Mouse (Mus musculus): ENCODE measurements around the gene Bbox1. TPM values are rescaled to one million over a fixed set of nuclear protein-coding genes. Genes with fewer than 3 reads are reported as not detected.
A peak's percentile ranks its signal among the peaks of the same experiment; 100 is the strongest.

Bbox1 gene
- polyA plus RNA-seq, 1 experiment, result 0.06 TPM

DNA sequence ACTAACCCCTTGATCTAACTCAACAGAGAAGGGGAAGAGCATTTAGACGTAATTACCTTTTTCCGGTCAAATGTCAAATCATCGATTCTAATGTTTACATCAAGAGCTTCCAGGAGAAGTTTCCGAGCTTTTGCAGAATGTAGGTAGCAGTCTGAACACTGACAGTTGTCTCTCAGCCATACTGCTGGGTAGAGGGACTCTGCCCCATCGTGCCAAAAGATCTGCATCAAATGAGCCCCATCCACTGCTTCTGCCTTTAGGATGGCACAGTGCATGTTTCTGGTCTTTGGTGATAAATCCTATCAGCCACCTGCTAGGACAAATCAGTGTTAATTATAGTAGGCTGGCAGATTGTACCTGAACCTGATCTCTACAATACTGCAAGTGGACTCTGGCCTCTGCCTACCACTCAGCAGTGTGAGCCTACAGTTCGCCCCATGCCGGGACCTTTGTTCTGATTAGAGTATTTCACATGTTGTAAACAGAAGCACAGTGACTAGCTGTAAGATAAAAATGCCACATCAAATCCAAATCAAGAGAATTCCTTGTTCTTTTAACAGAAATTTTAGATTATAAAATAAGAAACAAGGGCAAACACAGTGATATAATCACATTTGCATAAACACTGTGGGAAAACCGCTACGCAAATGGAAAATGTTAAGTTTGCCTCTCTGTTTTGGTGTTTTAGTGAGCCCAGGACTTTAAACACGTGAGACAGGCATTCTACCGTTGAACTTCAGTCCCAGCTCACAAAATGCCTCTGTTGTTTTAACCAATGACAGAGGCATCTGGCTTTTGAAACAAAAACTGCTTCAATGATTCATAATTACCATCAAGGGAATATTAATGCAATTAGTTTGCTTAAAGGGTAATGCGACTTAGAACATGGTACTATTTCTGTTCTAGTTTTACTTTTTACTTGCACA is 8.7 kb downstream of the Bbox1 start:
- TF ChIP-seq POLR2A (IDR thresholded peaks at IDR 0.05; ENCODE audit: low read depth, low read length), result no peak
- no peak for TF ChIP-seq CTCF (IDR thresholded peaks at IDR 0.05; ENCODE audit: extremely low read depth, insufficient read length, insufficient replicate concordance, low read depth, low read length)
- Histone ChIP-seq H3K36me3 (ENCODE audit: control insufficient read depth, insufficient read depth, low read length) (no peaks in the 10 kb centered on the region), H3K4me1 (ENCODE audit: control insufficient read depth, insufficient read depth, insufficient read length, low read length) (peaks cover 2% of the 10 kb centered on the region; the same call in 1 of the 2 replicates), H3K27me3 (ENCODE audit: control insufficient read depth, insufficient read depth, low read length) (no peaks in the 10 kb centered on the region), H3K27ac (ENCODE audit: insufficient read depth, low read depth, low read length) (peak overlapping the region; percentile 82; the same call in 1 of the 2 replicates), H3K4me3 (ENCODE audit: low read depth, low read length) (peak overlapping the region; percentile 35; the same call in 1 of the 2 replicates)
- 26% methylated on average over 12 of the region's 12 CpGs for WGBS

- Histone ChIP-seq H3K27ac (ENCODE audit: insufficient read depth, low read depth, low read length) (peak overlapping the region; percentile 49; the same call in 1 of the 2 replicates), H3K4me1 (ENCODE audit: control insufficient read depth, insufficient read depth, insufficient read length, low read length) (peaks cover 2% of the 10 kb centered on the region; the same call in 1 of the 2 replicates), H3K27me3 (ENCODE audit: control insufficient read depth, insufficient read depth, low read length) (no peaks in the 10 kb centered on the region), H3K36me3 (ENCODE audit: control insufficient read depth, insufficient read depth, low read length) (no peaks in the 10 kb centered on the region), H3K4me3 (ENCODE audit: low read depth, low read length) (no peak overlapping the region)
- WGBS, result 7% methylated on average over 2 of the region's 2 CpGs
- no peak for TF ChIP-seq POLR2A (IDR thresholded peaks at IDR 0.05; ENCODE audit: low read depth, low read length)
- TF ChIP-seq CTCF (IDR thresholded peaks at IDR 0.05; ENCODE audit: extremely low read depth, insufficient read length, insufficient replicate concordance, low read depth, low read length), result no peak
Observed at GRCm38 (mm10) chr2:110302261-110302660, 12.1 kb downstream of the Bbox1 start.

DNA sequence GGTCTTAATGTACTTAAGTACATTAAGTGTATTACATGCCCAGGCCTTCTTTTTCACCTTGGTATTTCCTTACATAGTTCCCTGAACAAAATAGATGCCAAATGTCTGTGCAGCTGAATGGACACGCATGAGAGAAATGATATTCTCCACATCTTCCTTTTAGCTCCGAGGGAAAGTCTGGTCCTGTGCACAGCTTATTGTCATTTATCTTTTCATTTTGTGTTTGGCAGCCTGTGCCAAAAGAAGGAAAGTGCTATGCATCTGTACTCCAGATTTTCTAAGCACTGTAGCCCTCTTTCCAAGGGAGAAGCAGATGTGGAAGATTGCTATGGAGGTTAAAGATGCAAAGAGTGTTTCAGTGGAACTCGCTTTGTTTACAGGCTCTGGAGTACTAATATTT is 13.0 kb downstream of the Bbox1 start:
- TF ChIP-seq CTCF (IDR thresholded peaks at IDR 0.05; ENCODE audit: extremely low read depth, insufficient read length, insufficient replicate concordance, low read depth, low read length) (no peak), POLR2A (IDR thresholded peaks at IDR 0.05; ENCODE audit: low read depth, low read length) (no peak)
- H3K27ac ChIP-seq (ENCODE audit: insufficient read depth, low read depth, low read length), result no peak overlapping the region
- no peaks in the 10 kb centered on the region for H3K36me3 ChIP-seq (ENCODE audit: control insufficient read depth, insufficient read depth, low read length)
- H3K4me1 ChIP-seq (ENCODE audit: control insufficient read depth, insufficient read depth, insufficient read length, low read length), result peaks cover 2% of the 10 kb centered on the region; the same call in 1 of the 2 replicates
- no peak overlapping the region for H3K4me3 ChIP-seq (ENCODE audit: low read depth, low read length)
- H3K27me3 ChIP-seq (ENCODE audit: control insufficient read depth, insufficient read depth, low read length), result no peaks in the 10 kb centered on the region
- WGBS, result 54% methylated on average over 3 of the region's 3 CpGs

DNA sequence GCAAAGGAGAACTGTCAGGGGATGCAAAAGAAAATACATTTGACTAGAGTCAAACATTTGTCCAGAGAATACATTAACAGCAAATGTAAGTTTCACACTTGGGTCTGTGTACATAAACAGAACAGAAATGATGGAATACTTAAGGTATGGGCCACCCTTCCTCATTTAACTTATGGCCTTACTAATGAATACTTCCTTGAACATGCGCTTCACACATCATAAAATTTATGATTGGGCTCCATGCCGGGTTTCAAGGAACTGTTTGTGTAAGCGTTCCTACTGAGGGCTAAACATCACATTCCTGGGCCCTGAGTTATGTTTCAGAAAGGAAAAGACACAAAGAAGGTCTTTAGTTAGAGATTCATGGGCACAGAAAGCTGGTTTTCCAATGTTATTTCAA is 19.4 kb downstream of the Bbox1 start:
- no peaks in the 10 kb centered on the region for H3K27me3 ChIP-seq (ENCODE audit: control insufficient read depth, insufficient read depth, low read length)
- H3K4me3 ChIP-seq (ENCODE audit: low read depth, low read length), result no peak overlapping the region
- H3K27ac ChIP-seq (ENCODE audit: insufficient read depth, low read depth, low read length), result no peak overlapping the region
- 22% methylated on average over 3 of the region's 3 CpGs for WGBS
- H3K36me3 ChIP-seq (ENCODE audit: control insufficient read depth, insufficient read depth, low read length), result no peaks in the 10 kb centered on the region
- peaks cover 2% of the 10 kb centered on the region; the same call in 1 of the 2 replicates for H3K4me1 ChIP-seq (ENCODE audit: control insufficient read depth, insufficient read depth, insufficient read length, low read length)
- TF ChIP-seq POLR2A (IDR thresholded peaks at IDR 0.05; ENCODE audit: low read depth, low read length) (no peak), CTCF (IDR thresholded peaks at IDR 0.05; ENCODE audit: extremely low read depth, insufficient read length, insufficient replicate concordance, low read depth, low read length) (no peak)

DNA sequence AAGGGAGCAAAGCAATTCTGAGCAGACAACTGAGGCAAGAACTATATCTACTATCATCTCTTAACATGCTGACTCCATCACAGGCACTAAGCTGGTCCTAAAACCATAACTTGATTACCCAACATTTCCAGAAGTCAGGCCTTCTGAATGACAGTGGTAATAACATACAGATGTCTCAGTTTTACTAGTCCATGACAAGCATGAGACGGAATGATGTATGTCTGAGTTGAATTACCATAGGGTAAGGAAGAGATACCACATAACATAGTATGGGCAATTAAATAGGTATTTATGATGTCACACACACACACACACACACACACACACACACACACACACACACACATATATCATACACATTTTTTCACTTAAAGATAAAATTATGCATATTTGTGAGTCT is 26.4 kb downstream of the Bbox1 start:
- Histone ChIP-seq H3K4me3 (ENCODE audit: low read depth, low read length) (no peak overlapping the region), H3K27ac (ENCODE audit: insufficient read depth, low read depth, low read length) (no peak overlapping the region), H3K4me1 (ENCODE audit: control insufficient read depth, insufficient read depth, insufficient read length, low read length) (peaks cover 2% of the 10 kb centered on the region; the same call in 1 of the 2 replicates), H3K36me3 (ENCODE audit: control insufficient read depth, insufficient read depth, low read length) (no peaks in the 10 kb centered on the region), H3K27me3 (ENCODE audit: control insufficient read depth, insufficient read depth, low read length) (no peaks in the 10 kb centered on the region)
- no peak for TF ChIP-seq CTCF (IDR thresholded peaks at IDR 0.05; ENCODE audit: extremely low read depth, insufficient read length, insufficient replicate concordance, low read depth, low read length)
- 100% methylated on average over 1 of the region's 1 CpGs for WGBS

DNA sequence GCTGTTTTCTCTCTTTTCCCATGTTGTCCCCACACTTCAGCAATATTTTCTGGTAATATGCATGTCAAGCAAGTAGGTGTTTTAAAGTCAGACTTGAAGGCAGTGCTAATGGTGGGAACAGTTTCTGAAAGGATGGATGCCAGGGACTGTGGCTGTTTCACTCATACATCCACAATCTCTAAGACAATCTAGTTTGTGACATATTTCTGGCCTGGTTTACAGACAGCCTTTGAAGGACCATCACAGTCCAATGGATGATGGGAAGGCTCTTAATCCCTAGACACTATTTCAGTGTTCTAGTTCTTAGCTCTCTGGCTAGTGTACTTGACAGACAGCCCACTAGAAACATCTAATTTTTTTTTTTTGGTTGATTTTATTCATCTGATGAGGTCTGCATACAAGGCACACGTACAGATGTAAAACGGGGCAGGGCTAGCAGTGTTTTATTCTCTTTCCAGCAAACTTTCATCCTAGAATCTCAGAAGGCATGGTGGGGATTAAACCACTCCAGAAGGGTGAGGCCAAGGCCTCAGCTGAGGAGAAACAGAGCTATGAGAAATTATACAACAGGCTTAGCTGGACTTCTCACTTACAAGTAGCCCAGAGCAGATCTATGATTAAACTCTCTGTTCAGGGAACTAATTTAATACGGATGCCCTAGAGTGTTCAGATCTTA is 28.4 kb downstream of the Bbox1 start:
- Histone ChIP-seq H3K36me3 (ENCODE audit: control insufficient read depth, insufficient read depth, low read length) (no peaks in the 10 kb centered on the region), H3K27ac (ENCODE audit: insufficient read depth, low read depth, low read length) (no peak overlapping the region), H3K4me3 (ENCODE audit: low read depth, low read length) (no peak overlapping the region), H3K27me3 (ENCODE audit: control insufficient read depth, insufficient read depth, low read length) (no peaks in the 10 kb centered on the region), H3K4me1 (ENCODE audit: control insufficient read depth, insufficient read depth, insufficient read length, low read length) (no peaks in the 10 kb centered on the region)
- WGBS, result 69% methylated on average over 3 of the region's 3 CpGs
- TF ChIP-seq CTCF (IDR thresholded peaks at IDR 0.05; ENCODE audit: extremely low read depth, insufficient read length, insufficient replicate concordance, low read depth, low read length) (no peak), POLR2A (IDR thresholded peaks at IDR 0.05; ENCODE audit: low read depth, low read length) (no peak)

GRCm38 (mm10) chr2:110275424-110275823 is 38.9 kb downstream of the Bbox1 start:
- Histone ChIP-seq H3K27ac (ENCODE audit: insufficient read depth, low read depth, low read length) (no peak overlapping the region), H3K4me1 (ENCODE audit: control insufficient read depth, insufficient read depth, insufficient read length, low read length) (no peaks in the 10 kb centered on the region), H3K4me3 (ENCODE audit: low read depth, low read length) (no peak overlapping the region), H3K36me3 (ENCODE audit: control insufficient read depth, insufficient read depth, low read length) (no peaks in the 10 kb centered on the region), H3K27me3 (ENCODE audit: control insufficient read depth, insufficient read depth, low read length) (no peaks in the 10 kb centered on the region)
- WGBS, result 79% methylated on average over 2 of the region's 2 CpGs
- TF ChIP-seq CTCF (IDR thresholded peaks at IDR 0.05; ENCODE audit: extremely low read depth, insufficient read length, insufficient replicate concordance, low read depth, low read length), result no peak
- no peak for TF ChIP-seq POLR2A (IDR thresholded peaks at IDR 0.05; ENCODE audit: low read depth, low read length)

All from small intestine, adult 2 months (tissue).